ENCODE assay signal across 16 mouse cellular contexts in genomic region chr6:78115079-78115478, GRCm38 (mm10).
A peak's percentile ranks its signal among the peaks of the same experiment; 100 is the strongest.
DNase-seq lines count a peak whose midpoint lies in the region; ATAC-seq and TF ChIP-seq lines count a peak whose summit lies in the region.
"Had no signal": no experiment of that assay in that cellular context is flagged by ENCODE, and none has a peak within 500 bp of the region (broad histone marks: within the 10 kb centered on the region; RNA-seq: fewer than 3 reads in every experiment).

No protein-coding gene starts in this region.

- H3K4me2 ChIP-seq in embryonic facial prominence, embryonic 11.5 days (ENCODE audit: low read depth, low read length) = no peak overlapping the region
- H3K4me2 ChIP-seq: forebrain, embryonic 15.5 days; heart, embryonic 11.5 days; hindbrain, embryonic 13.5 days; limb, embryonic 13.5 days; stomach, embryonic 15.5 days had no signal

- no peaks in the 10 kb centered on the region for H3K9me3 ChIP-seq in ES-Bruce4 (replicated peaks; ENCODE audit: control insufficient read depth, insufficient read depth, low read length, poor library complexity, severe bottlenecking)
- H3K9me3 ChIP-seq in embryonic facial prominence, embryonic 11.5 days (replicated peaks; ENCODE audit: control insufficient read depth, low read length) = no peaks in the 10 kb centered on the region
- H3K9me3 ChIP-seq: forebrain, embryonic 15.5 days; hindbrain, embryonic 13.5 days; limb, embryonic 13.5 days; stomach, embryonic 15.5 days had no signal

- 28% methylated on average over 4 of the region's 4 CpGs for WGBS in embryonic facial prominence, embryonic 11.5 days

- H3K36me3 ChIP-seq in ES-Bruce4 (ENCODE audit: control insufficient read depth, insufficient read depth, low read length, poor library complexity, severe bottlenecking) = no peaks in the 10 kb centered on the region
- no peaks in the 10 kb centered on the region for H3K36me3 ChIP-seq in embryonic facial prominence, embryonic 11.5 days (replicated peaks; ENCODE audit: control insufficient read depth, insufficient read depth, low read depth, low read length)
- H3K36me3 ChIP-seq: forebrain, embryonic 15.5 days; hindbrain, embryonic 13.5 days; limb, embryonic 13.5 days; stomach, embryonic 15.5 days had no signal

- peak; percentile 3 to 20 for DNase-seq in adrenal gland, adult (ENCODE audit: inconsistent age in 2 of 2, low spot score in 1 of 2)
- DNase-seq in adrenal gland, postnatal 4 days (ENCODE audit: low spot score in 2 of 2) = no peak
- DNase-seq in layer of hippocampus, adult 2 months (ENCODE audit: low spot score in 2 of 2) = no peak
- DNase-seq in layer of hippocampus, postnatal 36 days = no peak
- DNase-seq in embryonic facial prominence, embryonic 11.5 days (ENCODE audit: low spot score) = peak; percentile 36
- DNase-seq in urinary bladder, postnatal 4 days (ENCODE audit: low spot score in 2 of 2) = no peak
- DNase-seq: adrenal gland, postnatal 14 days; gastrocnemius, postnatal 10 days; lung, adult 18-20 months had no signal

- TF ChIP-seq EP300 in ES-Bruce4 (IDR thresholded peaks at IDR 0.05; ENCODE audit: insufficient read depth, low read depth, low read length) = no peak

- no peak for TF ChIP-seq POLR2A in ES-Bruce4 (IDR thresholded peaks at IDR 0.05; ENCODE audit: insufficient read depth, low read length)

- H3K4me3 ChIP-seq in layer of hippocampus, adult 2 months = no peak overlapping the region
- no peak overlapping the region for H3K4me3 ChIP-seq in ES-Bruce4 (ENCODE audit: low read depth, low read length)
- H3K4me3 ChIP-seq in embryonic facial prominence, embryonic 11.5 days (ENCODE audit: low read depth, low read length) = no peak overlapping the region
- H3K4me3 ChIP-seq: forebrain, embryonic 15.5 days; hindbrain, embryonic 13.5 days; limb, embryonic 13.5 days; stomach, embryonic 15.5 days had no signal

- H3K27me3 ChIP-seq in ES-Bruce4 (ENCODE audit: control insufficient read depth, insufficient read depth, low read length, poor library complexity, severe bottlenecking) = no peaks in the 10 kb centered on the region
- no peaks in the 10 kb centered on the region for H3K27me3 ChIP-seq in embryonic facial prominence, embryonic 11.5 days (ENCODE audit: control insufficient read depth, insufficient read depth, low read length)
- H3K27me3 ChIP-seq: forebrain, embryonic 15.5 days; hindbrain, embryonic 13.5 days; limb, embryonic 13.5 days; stomach, embryonic 15.5 days had no signal

- peak; percentile 52 for TF ChIP-seq CTCF in layer of hippocampus, adult 2 months (conservative IDR thresholded peaks at IDR 0.05)
- peak; percentile 30 for TF ChIP-seq CTCF in ES-Bruce4 (IDR thresholded peaks at IDR 0.05; ENCODE audit: low read depth, low read length)

- no peak overlapping the region for H3K9ac ChIP-seq in ES-Bruce4 (ENCODE audit: low read depth, poor library complexity, severe bottlenecking)
- no peak overlapping the region for H3K9ac ChIP-seq in embryonic facial prominence, embryonic 11.5 days (replicated peaks; ENCODE audit: low read length)
- H3K9ac ChIP-seq: forebrain, embryonic 15.5 days; hindbrain, embryonic 13.5 days; limb, embryonic 13.5 days; stomach, embryonic 15.5 days had no signal

- 0 out of 2 replicates have a peak, but pooled peaks have one; percentile 23 for ATAC-seq in embryonic facial prominence, embryonic 11.5 days (replicated peaks; ENCODE audit: insufficient number of reproducible peaks, low FRiP score, low TSS enrichment, low read depth)
- no peak for ATAC-seq in inflammation-experienced regulatory T-cells, adult 6 months
- ATAC-seq: forebrain, embryonic 15.5 days had no signal

- no peak overlapping the region for H3K27ac ChIP-seq in layer of hippocampus, adult 2 months
- H3K27ac ChIP-seq in ES-Bruce4 (ENCODE audit: insufficient read depth, low read length) = no peak overlapping the region
- H3K27ac ChIP-seq in embryonic facial prominence, embryonic 11.5 days (replicated peaks; ENCODE audit: low read depth, low read length) = no peak overlapping the region
- H3K27ac ChIP-seq: forebrain, embryonic 15.5 days; hindbrain, embryonic 13.5 days; limb, embryonic 13.5 days; stomach, embryonic 15.5 days had no signal

- no peaks in the 10 kb centered on the region for H3K4me1 ChIP-seq in ES-Bruce4 (ENCODE audit: control insufficient read depth, insufficient read depth, low read length)
- H3K4me1 ChIP-seq in embryonic facial prominence, embryonic 11.5 days (ENCODE audit: control insufficient read depth, insufficient read depth, low read length) = no peaks in the 10 kb centered on the region
- H3K4me1 ChIP-seq: forebrain, embryonic 15.5 days; hindbrain, embryonic 13.5 days; limb, embryonic 13.5 days; stomach, embryonic 15.5 days had no signal

Comparison
In these comparisons a context has a peak if more than half of its experiments do, and no peak if none do; other contexts are left out.
1. DNase-seq: peak in adrenal gland, adult (2 of 2) and embryonic facial prominence, embryonic 11.5 days (single experiment); none in adrenal gland, postnatal 4 days (0 of 2), layer of hippocampus, adult 2 months (0 of 2), layer of hippocampus, postnatal 36 days (0 of 2) and urinary bladder, postnatal 4 days (0 of 2).